Mouse (Mus musculus) lung, adult 2 months (tissue): ENCODE results near the gene Syngr2.

Source experiments
- CTCF ChIP-seq: fragments of 200-500 bp; IDR thresholded peaks from 2 replicates; pipeline ENCODE4 v1.5.1; 2011; ENCODE audit warnings: mild to moderate bottlenecking, low read length, control low read depth; ENCODE audit not compliant: insufficient read depth
- POLR2A ChIP-seq: fragments of 200-500 bp; IDR thresholded peaks from 2 replicates; pipeline ENCODE4 v1.6.1; 2011; ENCODE audit warnings: low read depth, mild to moderate bottlenecking, control low read depth, low read length, borderline replicate concordance; ENCODE audit errors: extremely low read depth

- TF ChIP-seq CTCF (no peak), POLR2A (no peak)
Observed at GRCm38 (mm10) chr11:117770407-117770806, 39.1 kb upstream of the Syngr2 start.
